Mouse (Mus musculus) kidney, adult 2 months (tissue): ENCODE data around the gene Lypd8. TPM values are rescaled to one million over a fixed set of nuclear protein-coding genes. Genes with fewer than 3 reads are reported as not detected.

ENCODE experiments used
- DNase-seq: peaks from one replicate; pipeline ENCODE4 v3.0.0; 2021
- H3K27ac ChIP-seq: fragments of 200-500 bp; 2 replicates; pipeline ENCODE4 v1.5.1; 2012; ENCODE audit warnings: low read depth, low read length, control low read depth, inconsistent platforms; ENCODE audit not compliant: insufficient read depth
- H3K27me3 ChIP-seq: fragments of 200-500 bp; replicated peaks from 2 replicates; pipeline ENCODE4 v1.6.1; 2012; ENCODE audit warnings: mild to moderate bottlenecking, moderate library complexity, low read length, inconsistent platforms; ENCODE audit not compliant: control insufficient read depth, insufficient read depth
- H3K36me3 ChIP-seq: fragments of 200-500 bp; 2 replicates; pipeline ENCODE4 v1.6.1; 2012; ENCODE audit warnings: mild to moderate bottlenecking, moderate library complexity, low read length, inconsistent platforms; ENCODE audit not compliant: control insufficient read depth, insufficient read depth
- H3K4me1 ChIP-seq: fragments of 200-500 bp; 2 replicates; pipeline ENCODE4 v1.6.1; 2011; ENCODE audit warnings: low read length; ENCODE audit not compliant: control insufficient read depth, insufficient read depth
- H3K4me3 ChIP-seq: fragments of 200-500 bp; 2 replicates; pipeline ENCODE4 v1.5.1; 2011; ENCODE audit warnings: mild to moderate bottlenecking, low read depth, low read length, control low read depth; ENCODE audit not compliant: insufficient read depth
- CTCF ChIP-seq: fragments of 200-500 bp; conservative IDR thresholded peaks from 2 replicates; pipeline ENCODE4 v1.5.1; 2011; ENCODE audit warnings: low read depth, mild to moderate bottlenecking, control low read depth, low read length, moderate library complexity, mixed read lengths; ENCODE audit not compliant: insufficient read depth, insufficient read length
- POLR2A ChIP-seq: fragments of 200-500 bp; IDR thresholded peaks from one replicate; pipeline ENCODE4 v1.6.1; 2011; ENCODE audit warnings: low read depth, low read length, control low read depth
- WGBS: fragments of 180-500 bp; shearing (Covaris S2); methylation state at CpG from one replicate; pipeline ENCODE4 v1.1.7; 2018; 5-methylcytosine and 5-hydroxymethylcytosine counted together
- polyA plus RNA-seq: library from polyadenylated mRNA; depleted of rRNA; stranded (reverse); fragments of >200 nt; gene quantifications from 2 replicates; pipeline ENCODE4 v1.2.3, GENCODE M21; 2012; rRNA removed

Gene Lypd8
- polyA plus RNA-seq, 1 experiment = 0.31 TPM

- WGBS = 65% methylated on average over 6 of the region's 6 CpGs
- no peak for TF ChIP-seq POLR2A
- no peak for TF ChIP-seq CTCF
- Histone ChIP-seq H3K27me3 (no peaks in the 10 kb centered on the region), H3K4me3 (no peak overlapping the region), H3K36me3 (no peaks in the 10 kb centered on the region), H3K27ac (no peak overlapping the region), H3K4me1 (no peaks in the 10 kb centered on the region)
- no peak for DNase-seq
These were observed 21.3 kb downstream of the Lypd8 start for GRCm38 (mm10) chr11:58399985-58400645.

GRCm38 (mm10) chr11:58400655-58401054, 21.8 kb downstream of the Lypd8 start:
- TF ChIP-seq POLR2A (no peak), CTCF (no peak)
- WGBS = 67% methylated on average over 5 of the region's 5 CpGs
- H3K36me3 ChIP-seq = no peaks in the 10 kb centered on the region
- no peak for DNase-seq
- H3K27me3 ChIP-seq = no peaks in the 10 kb centered on the region
- H3K27ac ChIP-seq = no peak overlapping the region
- no peak overlapping the region for H3K4me3 ChIP-seq
- H3K4me1 ChIP-seq = no peaks in the 10 kb centered on the region

GRCm38 (mm10) chr11:58408066-58408465, 29.2 kb downstream of the Lypd8 start:
- 36% methylated on average over 3 of the region's 3 CpGs for WGBS
- DNase-seq = peak; percentile 28
- no peak for TF ChIP-seq CTCF
- no peak for TF ChIP-seq POLR2A

GRCm38 (mm10) chr11:58418336-58418735, 39.5 kb downstream of the Lypd8 start:
- Histone ChIP-seq H3K4me3 (no peak overlapping the region), H3K27ac (no peak overlapping the region), H3K4me1 (no peaks in the 10 kb centered on the region), H3K36me3 (no peaks in the 10 kb centered on the region), H3K27me3 (no peaks in the 10 kb centered on the region)
- TF ChIP-seq CTCF (no peak), POLR2A (no peak)
- 82% methylated on average over 3 of the region's 3 CpGs for WGBS
- DNase-seq = no peak

More at GRCm38 (mm10) chr11:58408066-58408465, 29.2 kb downstream of the Lypd8 start:
- Histone ChIP-seq H3K4me3 (no peak overlapping the region), H3K27ac (no peak overlapping the region), H3K36me3 (no peaks in the 10 kb centered on the region), H3K27me3 (no peaks in the 10 kb centered on the region), H3K4me1 (no peaks in the 10 kb centered on the region)

GRCm38 (mm10) chr11:58420815-58421214, 42.0 kb downstream of the Lypd8 start, which contains the start of gene 1810065E05Rik:
Gene 1810065E05Rik (plus strand): TSS chr11:58421111.
- H3K27me3 ChIP-seq = no peaks in the 10 kb centered on the region
- no peak within 1 kb of the TSS for H3K27ac ChIP-seq
- H3K4me1 ChIP-seq = no peaks in the 10 kb centered on the region
- no peaks in the 10 kb centered on the region for H3K36me3 ChIP-seq
- no peak within 1 kb of the TSS for H3K4me3 ChIP-seq
- WGBS = 30% methylated on average over 1 of the region's 1 CpGs
- DNase-seq = no peak
- TF ChIP-seq POLR2A (no peak), CTCF (no peak)

GRCm38 (mm10) chr11:58432259-58432658, 53.4 kb downstream of the Lypd8 start, which contains the start of gene Gm12253:
Gene Gm12253 (plus strand): TSS chr11:58432559.
- no peak within 1 kb of the TSS for H3K27ac ChIP-seq
- 80% methylated on average over 3 of the region's 3 CpGs for WGBS
- TF ChIP-seq POLR2A (no peak), CTCF (no peak)

GRCm38 (mm10) chr11:58437866-58438265, 59.0 kb downstream of the Lypd8 start:
- no peaks in the 10 kb centered on the region; the same call in 1 of the 2 replicates for H3K27me3 ChIP-seq
- H3K4me1 ChIP-seq = no peaks in the 10 kb centered on the region
- no peak overlapping the region for H3K27ac ChIP-seq
- no peaks in the 10 kb centered on the region for H3K36me3 ChIP-seq
- 11% methylated on average over 5 of the region's 5 CpGs for WGBS
- no peak overlapping the region for H3K4me3 ChIP-seq
- DNase-seq = no peak
- no peak for TF ChIP-seq CTCF
- TF ChIP-seq POLR2A = no peak

More at GRCm38 (mm10) chr11:58432259-58432658, 53.4 kb downstream of the Lypd8 start, which contains the start of gene Gm12253:
- H3K36me3 ChIP-seq = no peaks in the 10 kb centered on the region
- H3K4me1 ChIP-seq = no peaks in the 10 kb centered on the region
- DNase-seq = no peak
- no peak within 1 kb of the TSS for H3K4me3 ChIP-seq
- H3K27me3 ChIP-seq = no peaks in the 10 kb centered on the region; the same call in 1 of the 2 replicates

Other genes with a start within 250 kb of the Lypd8 start
- gene Gemin5, start 210.5 kb upstream of the Lypd8 start, polyA plus RNA-seq = 5.3 and 6.3 TPM in 2 replicates
- gene Mrpl22, start 207.4 kb upstream of the Lypd8 start, polyA plus RNA-seq = 52.1 and 78.2 TPM in 2 replicates
- gene Igtp, start 179.5 kb upstream of the Lypd8 start, polyA plus RNA-seq = 15.9 and 18.6 TPM in 2 replicates
- 14.7 and 18.9 TPM in 2 replicates for gene Irgm2, start 179.4 kb upstream of the Lypd8 start, polyA plus RNA-seq
- not detected in 2 replicates for gene 4930438A08Rik, start 104.2 kb upstream of the Lypd8 start, polyA plus RNA-seq
- 14.8 and 20.8 TPM in 2 replicates for gene Zfp692, start 72.0 kb upstream of the Lypd8 start, polyA plus RNA-seq
- gene Zfp672, start 48.7 kb upstream of the Lypd8 start, polyA plus RNA-seq = 30.8 and 38.3 TPM in 2 replicates
- gene Sh3bp5l, start 48.3 kb upstream of the Lypd8 start, polyA plus RNA-seq = 29.7 and 32.8 TPM in 2 replicates
- gene 1810065E05Rik, start 42.1 kb downstream of the Lypd8 start, polyA plus RNA-seq = not detected in 2 replicates
- not detected in 2 replicates for gene Gm12253, start 53.5 kb downstream of the Lypd8 start, polyA plus RNA-seq
- not detected in 2 replicates for gene Lypd9, start 73.9 kb downstream of the Lypd8 start, polyA plus RNA-seq
- gene Olfr30, start 83.2 kb downstream of the Lypd8 start, polyA plus RNA-seq = not detected in 2 replicates
- gene Olfr332, start 113.5 kb downstream of the Lypd8 start, polyA plus RNA-seq = not detected in 2 replicates
- not detected in 2 replicates for gene Olfr331, start 123.5 kb downstream of the Lypd8 start, polyA plus RNA-seq
- gene Olfr330, start 155.8 kb downstream of the Lypd8 start, polyA plus RNA-seq = not detected in 2 replicates
- gene Olfr329-ps, start 167.4 kb downstream of the Lypd8 start, polyA plus RNA-seq = not detected in 2 replicates
- not detected in 2 replicates for gene Olfr328, start 176.6 kb downstream of the Lypd8 start, polyA plus RNA-seq
- gene Olfr224, start 191.5 kb downstream of the Lypd8 start, polyA plus RNA-seq = not detected in 2 replicates
- not detected in 2 replicates for gene Olfr325, start 198.7 kb downstream of the Lypd8 start, polyA plus RNA-seq
- not detected in 2 replicates for gene Olfr324, start 216.1 kb downstream of the Lypd8 start, polyA plus RNA-seq
- gene 2210407C18Rik, start 237.0 kb downstream of the Lypd8 start, polyA plus RNA-seq = not detected in 2 replicates